Mouse (Mus musculus) forebrain, embryonic 10.5 days (tissue): ENCODE results near the gene Uspl1. TPM values are rescaled to one million over a fixed set of nuclear protein-coding genes. Genes with fewer than 3 reads are reported as not detected.

Experiments
- DNase-seq: peaks from one replicate; pipeline ENCODE4 v3.0.0-alpha.2; 2017; ENCODE audit warnings: low spot score; ENCODE audit errors: extremely low spot score
- H3K27ac ChIP-seq: fragments of 300-500 bp; sonication (generic); 2 replicates; pipeline ENCODE4 v1.5.1; 2016; ENCODE audit warnings: mild to moderate bottlenecking
- H3K27me3 ChIP-seq: fragments of 300-500 bp; sonication (generic); 2 replicates; pipeline ENCODE4 v1.6.1; 2016; ENCODE audit warnings: mild to moderate bottlenecking; ENCODE audit not compliant: poor library complexity, severe bottlenecking
- H3K36me3 ChIP-seq: fragments of 300-500 bp; sonication (generic); replicated peaks from 2 replicates; pipeline ENCODE4 v1.6.1; 2016; ENCODE audit warnings: mild to moderate bottlenecking, moderate library complexity
- H3K4me1 ChIP-seq: fragments of 300-500 bp; sonication (generic); 2 replicates; pipeline ENCODE4 v1.6.1; 2016
- H3K4me3 ChIP-seq: fragments of 300-500 bp; sonication (generic); 2 replicates; pipeline ENCODE4 v1.5.1; 2016; ENCODE audit warnings: mild to moderate bottlenecking, moderate library complexity
- H3K9me3 ChIP-seq: fragments of 300-500 bp; sonication (generic); 2 replicates; pipeline ENCODE4 v1.6.1; 2016; ENCODE audit warnings: mild to moderate bottlenecking, moderate library complexity
- WGBS: fragments of 180-500 bp; shearing (Covaris S2); methylation state at CpG from one replicate; pipeline ENCODE4 v1.1.7; 2016; 5-methylcytosine and 5-hydroxymethylcytosine counted together
- polyA plus RNA-seq: library from polyadenylated mRNA; unstranded; fragments of >200 nt; fragmentation: Nextera tagmentation; extraction: Ambion mirVana; gene quantifications from 2 replicates; pipeline ENCODE4 v1.2.1, GENCODE M21; 2016

Gene Uspl1
- polyA plus RNA-seq, 1 experiment from 2014 or later = 73.3 TPM

DNA sequence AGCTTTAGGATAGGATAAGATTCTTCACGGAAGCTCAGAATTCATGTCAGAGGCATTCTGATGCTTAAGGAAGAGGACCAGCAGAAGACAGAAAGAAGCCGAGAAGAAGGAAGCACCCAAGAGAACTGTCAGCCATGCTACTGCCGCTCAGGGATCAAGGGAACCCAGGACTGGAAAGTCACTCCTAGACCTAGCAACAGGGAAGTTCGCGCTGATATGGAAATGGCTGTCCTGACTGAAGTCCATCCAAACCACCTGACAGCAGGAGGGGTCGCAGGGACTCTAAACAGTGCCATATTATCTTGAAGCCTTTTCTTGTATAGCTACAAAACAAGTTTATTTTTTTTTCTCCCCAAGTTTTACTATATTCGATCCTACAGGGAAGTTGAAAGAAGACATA is 9.6 kb upstream of the Uspl1 start:
- Histone ChIP-seq H3K4me3 (no peak overlapping the region), H3K27ac (no peak overlapping the region), H3K4me1 (no peaks in the 10 kb centered on the region), H3K9me3 (no peaks in the 10 kb centered on the region), H3K36me3 (no peaks in the 10 kb centered on the region), H3K27me3 (no peaks in the 10 kb centered on the region)
- WGBS = 92% methylated on average over 7 of the region's 7 CpGs
- DNase-seq = no peak

DNA sequence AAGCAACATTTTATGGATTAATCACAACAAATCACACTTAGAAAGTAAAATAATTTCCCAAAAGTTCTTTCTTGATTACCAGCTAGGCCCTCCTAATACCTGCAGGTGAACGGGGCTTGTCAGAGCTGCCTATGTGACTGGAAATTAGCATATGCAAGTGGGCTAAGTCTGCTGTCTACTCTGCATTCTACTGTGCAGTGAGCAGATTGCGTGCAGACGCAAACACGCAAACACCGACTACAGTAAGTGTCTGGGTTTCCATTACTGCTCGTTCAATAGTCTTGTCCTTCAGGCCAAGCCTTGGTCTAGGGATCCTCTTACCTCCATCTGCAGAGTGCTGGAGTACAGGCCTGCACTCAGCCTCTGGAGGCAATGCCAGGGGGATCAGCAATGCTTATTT is 8.4 kb upstream of the Uspl1 start:
- H3K27me3 ChIP-seq = no peaks in the 10 kb centered on the region
- H3K4me1 ChIP-seq = no peaks in the 10 kb centered on the region
- no peak for DNase-seq
- H3K4me3 ChIP-seq = no peak overlapping the region
- WGBS = 95% methylated on average over 6 of the region's 6 CpGs
- no peak overlapping the region for H3K27ac ChIP-seq
- H3K9me3 ChIP-seq = no peaks in the 10 kb centered on the region
- H3K36me3 ChIP-seq = no peaks in the 10 kb centered on the region

DNA sequence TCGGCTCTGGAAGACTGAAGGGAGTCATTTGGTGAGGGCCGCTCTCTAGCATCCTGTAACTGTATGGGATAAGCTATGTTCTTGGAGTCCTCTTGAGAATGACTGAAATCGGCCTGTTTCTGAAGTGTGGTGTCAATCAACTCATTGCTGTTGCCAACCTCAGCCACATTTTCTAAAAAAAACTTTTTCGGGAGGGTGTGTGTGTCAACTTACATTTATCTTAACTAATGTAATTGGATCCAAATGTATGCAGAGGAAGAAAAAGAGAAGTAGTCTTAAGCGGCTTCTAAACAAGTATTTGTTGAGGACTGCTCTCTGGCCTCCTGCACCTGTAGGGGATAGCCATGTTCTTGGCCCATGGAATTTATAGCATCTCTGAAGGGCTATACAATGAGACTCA is 6.1 kb upstream of the Uspl1 start:
- peaks cover 11% of the 10 kb centered on the region for H3K4me1 ChIP-seq
- DNase-seq = no peak
- 88% methylated on average over 5 of the region's 5 CpGs for WGBS

DNA sequence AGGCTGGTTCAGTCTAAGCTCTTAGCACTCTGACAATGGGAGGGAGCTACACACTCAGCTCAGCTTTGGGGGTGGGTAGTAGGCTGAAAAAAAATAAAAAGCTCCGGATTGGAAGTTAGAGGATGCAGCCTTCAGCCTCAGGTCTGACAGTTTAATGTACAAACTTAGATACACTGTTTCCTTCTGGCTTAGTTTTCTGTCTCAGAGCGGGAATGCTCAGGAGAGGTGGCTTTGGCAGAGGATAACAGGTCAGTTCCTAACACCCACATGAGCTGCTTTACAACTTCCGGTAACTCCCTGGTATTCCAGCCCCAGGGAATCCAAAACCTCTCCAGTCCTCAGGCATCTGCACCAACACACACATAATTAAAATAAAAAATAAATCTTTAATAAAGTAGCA is 4.3 kb upstream of the Uspl1 start:
- whole genome bisulfite sequencing = 93% methylated on average over 3 of the region's 3 CpGs
- no peaks in the 10 kb centered on the region for H3K36me3 ChIP-seq
- no peaks in the 10 kb centered on the region for H3K9me3 ChIP-seq
- H3K4me3 ChIP-seq = no peak overlapping the region
- no peaks in the 10 kb centered on the region for H3K27me3 ChIP-seq
- H3K27ac ChIP-seq = no peak overlapping the region
- H3K4me1 ChIP-seq = peaks cover 13% of the 10 kb centered on the region
- DNase-seq = no peak

More for the DNA sequence above, 6.1 kb upstream of the Uspl1 start:
- Histone ChIP-seq H3K27ac (no peak overlapping the region), H3K4me3 (no peak overlapping the region), H3K27me3 (no peaks in the 10 kb centered on the region), H3K9me3 (no peaks in the 10 kb centered on the region), H3K36me3 (no peaks in the 10 kb centered on the region)

DNA sequence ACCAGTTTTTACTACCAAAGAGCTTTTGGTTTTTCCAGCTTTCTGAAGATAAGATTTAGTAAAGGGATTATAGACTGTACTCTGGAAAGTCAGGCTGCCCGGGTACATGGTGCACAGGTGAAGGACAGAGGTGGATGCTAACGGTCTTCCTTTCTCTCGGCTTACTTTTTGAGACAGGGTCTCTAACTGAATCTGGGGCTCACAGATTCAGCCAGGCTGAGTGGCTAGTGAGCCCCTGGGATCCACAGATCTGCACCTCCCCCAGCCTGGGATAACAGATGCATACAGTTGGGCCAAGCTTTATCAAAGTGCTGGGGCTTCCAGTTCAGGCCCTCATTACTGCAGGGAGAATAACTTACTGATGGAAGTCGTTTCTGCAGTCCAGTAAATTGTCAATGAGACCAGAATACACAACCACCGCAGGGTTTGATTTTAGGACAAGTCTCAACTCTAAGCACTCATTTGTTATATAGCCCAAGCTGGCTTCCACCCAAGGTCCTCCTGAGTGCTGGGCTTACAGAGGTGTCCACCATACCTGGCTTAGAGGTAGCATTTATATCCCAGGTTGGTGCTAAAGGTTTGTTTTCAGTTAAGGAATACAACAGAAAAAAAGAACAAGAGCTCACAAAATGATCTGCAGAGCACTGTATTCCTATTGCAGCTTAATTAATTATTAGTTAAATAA is 1.8 kb upstream of the Uspl1 start:
- 87% methylated on average over 5 of the region's 5 CpGs for WGBS
- peaks cover 28% of the 10 kb centered on the region for H3K4me1 ChIP-seq
- no peak overlapping the region for H3K27ac ChIP-seq

DNA sequence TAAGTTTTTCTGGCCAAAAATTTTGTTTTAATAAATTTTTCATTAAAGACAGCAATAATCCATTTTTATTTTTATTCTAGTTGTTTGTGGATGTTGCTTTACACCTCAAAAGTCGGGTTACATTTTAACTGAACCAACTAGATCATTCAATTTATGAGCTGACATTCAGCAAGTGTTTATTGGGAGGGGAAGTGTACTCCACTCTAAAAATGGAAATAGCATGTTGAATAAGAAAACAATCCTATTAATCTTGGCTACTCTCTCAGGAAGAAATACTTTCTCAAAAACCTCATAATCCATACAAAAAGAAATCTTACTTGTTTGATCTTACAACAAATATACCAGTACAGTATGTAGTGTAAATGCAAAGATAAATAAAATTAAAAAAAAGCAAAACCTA is 1.0 kb upstream of the Uspl1 start:
- H3K36me3 ChIP-seq = peaks cover 12% of the 10 kb centered on the region
- WGBS = 67% methylated on average over 1 of the region's 1 CpGs
- no peak for DNase-seq
- peak overlapping the region; percentile 83 for H3K4me3 ChIP-seq
- H3K27ac ChIP-seq = peak overlapping the region; percentile 96
- H3K4me1 ChIP-seq = peaks cover 28% of the 10 kb centered on the region
- H3K27me3 ChIP-seq = no peaks in the 10 kb centered on the region
- H3K9me3 ChIP-seq = no peaks in the 10 kb centered on the region

More for the DNA sequence above, 1.8 kb upstream of the Uspl1 start:
- no peak for DNase-seq
- H3K27me3 ChIP-seq = no peaks in the 10 kb centered on the region
- peaks cover 6% of the 10 kb centered on the region for H3K36me3 ChIP-seq
- H3K4me3 ChIP-seq = peak overlapping the region; percentile 83; the same call in 1 of the 2 replicates
- no peaks in the 10 kb centered on the region for H3K9me3 ChIP-seq

DNA sequence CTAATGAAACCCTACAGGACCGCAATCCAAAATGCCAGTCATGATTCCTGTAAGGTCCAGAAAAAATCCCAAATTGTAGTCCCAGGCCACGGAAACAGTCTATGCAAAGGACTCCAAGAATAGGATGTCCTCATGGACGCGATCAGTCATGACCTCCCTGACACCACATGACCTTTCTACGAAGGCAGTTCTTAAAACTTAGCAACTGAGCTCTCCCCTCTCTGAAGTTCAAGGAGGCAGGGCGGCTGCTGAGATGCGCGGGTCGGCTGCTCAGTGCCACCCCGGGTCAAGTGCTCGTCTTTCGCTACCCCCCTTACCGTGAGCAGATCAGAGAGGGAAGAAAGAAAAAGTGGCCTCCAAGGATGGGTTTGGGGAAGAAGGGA is 438 bp upstream of the Uspl1 start:
- H3K27ac ChIP-seq = peak overlapping the region; percentile 96
- no peaks in the 10 kb centered on the region for H3K27me3 ChIP-seq
- peaks cover 28% of the 10 kb centered on the region for H3K4me1 ChIP-seq
- peaks cover 18% of the 10 kb centered on the region for H3K36me3 ChIP-seq
- no peaks in the 10 kb centered on the region for H3K9me3 ChIP-seq
- no peak for DNase-seq
- H3K4me3 ChIP-seq = peak overlapping the region; percentile 83
- 0% methylated on average over 13 of the region's 13 CpGs for WGBS

DNA sequence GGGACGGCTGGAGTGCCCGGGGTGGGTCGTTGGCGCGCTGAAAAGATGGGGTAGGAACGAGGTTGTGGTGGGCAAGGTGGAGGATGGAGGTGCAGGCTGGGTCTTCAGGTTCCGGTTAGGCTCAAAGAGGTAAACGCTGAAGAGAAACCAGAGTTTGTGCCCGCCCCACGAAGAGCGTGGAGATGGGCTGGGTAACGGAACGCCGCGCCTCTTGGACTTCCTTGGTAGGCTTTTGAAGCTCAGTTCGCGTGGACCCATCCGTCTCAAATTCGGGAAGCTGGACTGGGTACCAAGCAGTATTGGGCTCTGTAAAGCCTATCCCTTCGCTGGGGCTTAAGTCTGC is 665 bp downstream of the Uspl1 start:
- peaks cover 28% of the 10 kb centered on the region for H3K4me1 ChIP-seq
- H3K27me3 ChIP-seq = no peaks in the 10 kb centered on the region
- WGBS = under 1% methylated on average over 20 of the region's 20 CpGs
- DNase-seq = no peak
- H3K9me3 ChIP-seq = no peaks in the 10 kb centered on the region
- peak overlapping the region; percentile 96 for H3K27ac ChIP-seq
- peaks cover 29% of the 10 kb centered on the region for H3K36me3 ChIP-seq
- peak overlapping the region; percentile 83 for H3K4me3 ChIP-seq

DNA sequence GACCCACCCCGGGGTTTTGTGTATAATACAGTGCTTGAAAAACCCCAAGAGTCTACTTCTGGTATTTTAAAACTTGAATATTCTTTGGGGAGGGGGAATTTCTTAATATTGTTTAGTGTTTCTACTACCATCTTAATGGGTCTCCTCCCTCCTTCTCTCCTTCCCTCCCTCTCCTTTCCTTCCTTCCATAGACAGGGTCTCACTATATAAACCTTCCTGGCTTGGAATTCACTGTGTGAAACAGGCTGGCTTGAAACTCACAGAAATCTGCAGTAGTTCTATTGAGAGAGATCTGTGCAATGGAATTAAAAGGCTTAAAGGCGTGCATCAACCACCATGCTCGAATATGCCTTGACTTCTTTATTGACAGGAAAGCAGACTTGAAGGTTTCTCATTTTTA is 1.7 kb downstream of the Uspl1 start:
- Histone ChIP-seq H3K27me3 (no peaks in the 10 kb centered on the region), H3K4me1 (peaks cover 28% of the 10 kb centered on the region), H3K9me3 (no peaks in the 10 kb centered on the region), H3K36me3 (peaks cover 39% of the 10 kb centered on the region), H3K27ac (no peak overlapping the region; the same call in 1 of the 2 replicates), H3K4me3 (peak overlapping the region; percentile 83)
- DNase-seq = no peak
- WGBS = 86% methylated on average over 3 of the region's 3 CpGs

DNA sequence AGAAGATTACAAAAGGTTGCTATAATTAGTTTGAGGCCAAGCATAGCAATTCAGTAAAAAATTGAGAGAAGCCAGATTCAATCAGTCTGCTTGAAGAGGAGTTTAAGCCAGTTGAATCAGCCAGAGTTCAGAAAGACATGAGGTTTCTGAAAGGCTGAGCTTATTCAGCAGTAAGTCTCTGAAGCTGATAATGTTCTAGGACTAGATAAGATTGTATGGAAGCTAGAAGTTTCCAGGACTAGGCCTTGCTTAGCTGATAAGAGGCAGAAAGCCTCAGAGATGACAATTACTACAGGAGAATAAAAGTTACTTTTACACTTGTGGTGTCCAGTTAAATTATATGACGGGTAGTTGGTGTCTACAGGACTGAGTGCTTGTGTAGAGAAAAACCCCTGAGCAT is 6.0 kb downstream of the Uspl1 start:
- Histone ChIP-seq H3K36me3 (peaks cover 83% of the 10 kb centered on the region), H3K4me1 (peaks cover 15% of the 10 kb centered on the region), H3K9me3 (no peaks in the 10 kb centered on the region), H3K27ac (no peak overlapping the region), H3K27me3 (no peaks in the 10 kb centered on the region), H3K4me3 (no peak overlapping the region)
- 95% methylated on average over 1 of the region's 1 CpGs for WGBS
- no peak for DNase-seq

DNA sequence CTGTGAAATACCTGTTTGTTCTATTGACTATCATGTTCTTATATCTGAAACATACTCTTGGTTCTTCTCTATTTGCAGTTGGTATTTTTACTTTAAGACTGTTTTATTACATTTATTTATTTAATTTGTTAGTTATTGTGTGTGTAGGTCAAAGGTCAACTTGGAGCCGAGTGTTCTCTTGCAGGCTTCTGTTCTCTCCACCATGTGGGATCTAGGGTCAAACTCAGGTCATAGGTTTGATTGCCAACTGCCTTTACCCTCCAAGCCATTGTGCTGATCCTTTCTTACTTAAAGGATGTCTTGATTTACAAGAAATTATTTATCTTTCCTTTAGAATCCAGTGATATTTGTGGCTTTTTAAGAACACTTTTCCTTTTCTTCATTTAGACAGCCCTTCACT is 12.5 kb downstream of the Uspl1 start:
- peaks cover 21% of the 10 kb centered on the region for H3K4me1 ChIP-seq
- no peaks in the 10 kb centered on the region for H3K27me3 ChIP-seq
- 6% methylated on average over 1 of the region's 1 CpGs for WGBS
- H3K9me3 ChIP-seq = no peaks in the 10 kb centered on the region
- DNase-seq = no peak
- no peak overlapping the region for H3K4me3 ChIP-seq
- H3K27ac ChIP-seq = no peak overlapping the region
- H3K36me3 ChIP-seq = peaks cover 96% of the 10 kb centered on the region

DNA sequence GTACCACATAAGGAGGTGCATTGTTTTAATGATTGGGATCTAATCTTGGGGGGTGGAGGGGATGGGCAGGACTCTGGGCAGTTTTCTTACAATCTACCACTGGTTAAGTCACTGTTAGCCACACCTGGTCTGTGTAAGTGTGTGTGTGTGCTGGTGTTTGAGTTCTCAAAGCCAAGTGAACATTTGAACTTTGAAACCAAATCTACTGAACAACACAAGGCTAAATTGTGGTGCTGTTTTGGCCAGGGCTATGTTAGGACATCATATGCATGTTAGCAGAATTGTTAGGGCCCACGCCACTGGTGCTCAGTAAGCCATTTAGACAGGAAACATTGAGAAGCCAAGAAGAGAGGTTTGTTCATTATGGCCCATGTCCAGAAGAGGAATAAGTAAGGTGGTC is 14.6 kb downstream of the Uspl1 start:
- no peaks in the 10 kb centered on the region for H3K27me3 ChIP-seq
- H3K27ac ChIP-seq = no peak overlapping the region
- no peak for DNase-seq
- WGBS = 90% methylated on average over 1 of the region's 1 CpGs
- no peak overlapping the region for H3K4me3 ChIP-seq
- H3K4me1 ChIP-seq = peaks cover 21% of the 10 kb centered on the region
- peaks cover 96% of the 10 kb centered on the region for H3K36me3 ChIP-seq
- H3K9me3 ChIP-seq = no peaks in the 10 kb centered on the region

DNA sequence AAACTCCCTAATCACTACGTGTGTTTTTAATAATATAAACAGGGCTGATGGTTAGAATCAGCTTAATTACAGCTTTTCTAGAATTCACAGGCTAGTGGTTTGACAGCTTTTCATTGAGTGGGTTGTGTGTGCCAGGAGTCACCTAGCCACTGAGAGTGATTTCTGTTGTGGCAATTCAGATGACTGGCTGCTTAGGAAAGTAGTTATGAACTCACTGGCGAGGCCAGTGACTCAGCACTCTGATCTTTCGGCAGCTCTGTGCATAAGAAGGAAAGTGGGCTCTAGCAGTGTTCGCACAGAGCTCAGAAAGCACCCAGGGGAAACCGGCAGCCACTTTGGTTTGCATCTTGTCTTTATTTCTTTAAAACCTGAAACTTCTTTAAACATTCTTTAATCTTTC is 18.8 kb downstream of the Uspl1 start:
- peaks cover 95% of the 10 kb centered on the region for H3K36me3 ChIP-seq
- WGBS = 91% methylated on average over 5 of the region's 5 CpGs
- DNase-seq = no peak
- H3K27me3 ChIP-seq = no peaks in the 10 kb centered on the region
- H3K27ac ChIP-seq = no peak overlapping the region
- H3K9me3 ChIP-seq = no peaks in the 10 kb centered on the region
- H3K4me1 ChIP-seq = no peaks in the 10 kb centered on the region
- H3K4me3 ChIP-seq = no peak overlapping the region
